Mouse (Mus musculus): ENCODE measurements around the gene Prkn. TPM values are rescaled to one million over a fixed set of nuclear protein-coding genes. Genes with fewer than 3 reads are reported as not detected.

Gene Prkn
- polyA plus RNA-seq, 1 experiment from 2014 or later: 1.5 TPM

- H3K4me3 ChIP-seq (replicated peaks): no peak overlapping the region; the same call in 1 of the 2 replicates
- peaks cover 26% of the 10 kb centered on the region for H3K4me1 ChIP-seq
- no peaks in the 10 kb centered on the region for H3K36me3 ChIP-seq (replicated peaks)
- H3K27ac ChIP-seq: no peak overlapping the region
- H3K27me3 ChIP-seq: peaks cover 23% of the 10 kb centered on the region
- WGBS: 6% methylated on average over 11 of the region's 11 CpGs
- peak overlapping the region; percentile 29 for H3K4me2 ChIP-seq
- no peaks in the 10 kb centered on the region for H3K9me3 ChIP-seq
- H3K9ac ChIP-seq: no peak overlapping the region
- ATAC-seq (ENCODE audit: low FRiP score): peak; percentile 31
Measured at GRCm38 (mm10) chr17:12030556-12031160, 1190.5 kb downstream of the Prkn start.

- Histone ChIP-seq H3K4me1 (peaks cover 26% of the 10 kb centered on the region), H3K9me3 (no peaks in the 10 kb centered on the region), H3K4me3 (replicated peaks) (no peak overlapping the region; the same call in 1 of the 2 replicates), H3K4me2 (peak overlapping the region; percentile 29), H3K27me3 (peaks cover 23% of the 10 kb centered on the region), H3K9ac (no peak overlapping the region), H3K27ac (no peak overlapping the region), H3K36me3 (replicated peaks) (no peaks in the 10 kb centered on the region)
- WGBS: under 1% methylated on average over 10 of the region's 10 CpGs
- ATAC-seq (ENCODE audit: low FRiP score): peak; percentile 62
Measured at GRCm38 (mm10) chr17:12031203-12031942, 1191.2 kb downstream of the Prkn start.

- 76% methylated on average over 10 of the region's 10 CpGs for WGBS
- Histone ChIP-seq H3K9me3 (no peaks in the 10 kb centered on the region), H3K4me2 (no peak overlapping the region), H3K4me1 (peaks cover 26% of the 10 kb centered on the region), H3K27ac (no peak overlapping the region), H3K36me3 (replicated peaks) (no peaks in the 10 kb centered on the region), H3K27me3 (peaks cover 23% of the 10 kb centered on the region), H3K4me3 (replicated peaks) (no peak overlapping the region), H3K9ac (no peak overlapping the region)
- ATAC-seq (ENCODE audit: low FRiP score): no peak
Measured at GRCm38 (mm10) chr17:12032014-12032791, 1192.0 kb downstream of the Prkn start.

GRCm38 (mm10) chr17:12035386-12035785 is 1195.2 kb downstream of the Prkn start:
- Histone ChIP-seq H3K4me2 (no peak overlapping the region), H3K4me1 (peaks cover 14% of the 10 kb centered on the region), H3K27ac (no peak overlapping the region), H3K4me3 (replicated peaks) (no peak overlapping the region), H3K9ac (no peak overlapping the region), H3K27me3 (peaks cover 12% of the 10 kb centered on the region; the same call in 1 of the 2 replicates), H3K9me3 (no peaks in the 10 kb centered on the region), H3K36me3 (replicated peaks) (no peaks in the 10 kb centered on the region)
- no peak for ATAC-seq (ENCODE audit: low FRiP score)
- 48% methylated on average over 5 of the region's 5 CpGs for WGBS

GRCm38 (mm10) chr17:12036205-12036604 is 1196.0 kb downstream of the Prkn start:
- H3K27ac ChIP-seq: no peak overlapping the region
- ATAC-seq (ENCODE audit: low FRiP score): no peak
- H3K4me1 ChIP-seq: peaks cover 6% of the 10 kb centered on the region
- no peak overlapping the region for H3K4me3 ChIP-seq (replicated peaks)
- no peak overlapping the region for H3K9ac ChIP-seq
- peaks cover 12% of the 10 kb centered on the region; the same call in 1 of the 2 replicates for H3K27me3 ChIP-seq
- 46% methylated on average over 6 of the region's 6 CpGs for WGBS
- H3K36me3 ChIP-seq (replicated peaks): no peaks in the 10 kb centered on the region
- H3K4me2 ChIP-seq: no peak overlapping the region
- no peaks in the 10 kb centered on the region for H3K9me3 ChIP-seq

GRCm38 (mm10) chr17:12037065-12037464 is 1196.9 kb downstream of the Prkn start:
- peaks cover 12% of the 10 kb centered on the region; the same call in 1 of the 2 replicates for H3K27me3 ChIP-seq
- H3K4me3 ChIP-seq (replicated peaks): no peak overlapping the region
- no peak overlapping the region for H3K27ac ChIP-seq
- no peaks in the 10 kb centered on the region for H3K4me1 ChIP-seq
- H3K9ac ChIP-seq: no peak overlapping the region
- no peak overlapping the region for H3K4me2 ChIP-seq
- H3K36me3 ChIP-seq (replicated peaks): no peaks in the 10 kb centered on the region
- no peak for ATAC-seq (ENCODE audit: low FRiP score)
- WGBS: 85% methylated on average over 5 of the region's 5 CpGs
- no peaks in the 10 kb centered on the region for H3K9me3 ChIP-seq

GRCm38 (mm10) chr17:12037574-12037973 is 1197.4 kb downstream of the Prkn start:
- no peak overlapping the region for H3K9ac ChIP-seq
- no peak overlapping the region for H3K4me2 ChIP-seq
- H3K36me3 ChIP-seq (replicated peaks): no peaks in the 10 kb centered on the region
- peaks cover 2% of the 10 kb centered on the region; the same call in 1 of the 2 replicates for H3K4me1 ChIP-seq
- H3K27me3 ChIP-seq: peaks cover 8% of the 10 kb centered on the region; the same call in 1 of the 2 replicates
- WGBS: 92% methylated on average over 2 of the region's 2 CpGs
- no peaks in the 10 kb centered on the region for H3K9me3 ChIP-seq
- H3K4me3 ChIP-seq (replicated peaks): no peak overlapping the region
- no peak overlapping the region for H3K27ac ChIP-seq
- ATAC-seq (ENCODE audit: low FRiP score): no peak

- H3K9me3 ChIP-seq: no peaks in the 10 kb centered on the region
- H3K4me2 ChIP-seq: no peak overlapping the region
- H3K9ac ChIP-seq: no peak overlapping the region
- peaks cover 6% of the 10 kb centered on the region; the same call in 1 of the 2 replicates for H3K27me3 ChIP-seq
- no peaks in the 10 kb centered on the region for H3K36me3 ChIP-seq (replicated peaks)
- H3K4me3 ChIP-seq (replicated peaks): no peak overlapping the region
- no peak for ATAC-seq (ENCODE audit: low FRiP score)
- WGBS: 75% methylated on average over 6 of the region's 6 CpGs
- peaks cover 4% of the 10 kb centered on the region; the same call in 1 of the 2 replicates for H3K4me1 ChIP-seq
- H3K27ac ChIP-seq: no peak overlapping the region
Measured at GRCm38 (mm10) chr17:12038499-12038898, 1198.3 kb downstream of the Prkn start.

- Histone ChIP-seq H3K27me3 (peaks cover 11% of the 10 kb centered on the region; the same call in 1 of the 2 replicates), H3K4me2 (no peak overlapping the region), H3K4me3 (replicated peaks) (no peak overlapping the region), H3K27ac (no peak overlapping the region), H3K9ac (no peak overlapping the region), H3K36me3 (replicated peaks) (no peaks in the 10 kb centered on the region), H3K4me1 (peaks cover 4% of the 10 kb centered on the region; the same call in 1 of the 2 replicates), H3K9me3 (no peaks in the 10 kb centered on the region)
- 3% methylated on average over 9 of the region's 9 CpGs for WGBS
- ATAC-seq (ENCODE audit: low FRiP score): peak; percentile 63; the same call in 1 of the 2 replicates
Measured at GRCm38 (mm10) chr17:12039188-12039587, 1199.0 kb downstream of the Prkn start.

GRCm38 (mm10) chr17:12039922-12040321 is 1199.7 kb downstream of the Prkn start:
- Histone ChIP-seq H3K4me1 (peaks cover 7% of the 10 kb centered on the region; the same call in 1 of the 2 replicates), H3K4me2 (no peak overlapping the region), H3K27me3 (peaks cover 14% of the 10 kb centered on the region; the same call in 1 of the 2 replicates), H3K9ac (no peak overlapping the region), H3K9me3 (no peaks in the 10 kb centered on the region), H3K36me3 (replicated peaks) (no peaks in the 10 kb centered on the region), H3K27ac (no peak overlapping the region), H3K4me3 (replicated peaks) (no peak overlapping the region)
- no peak for ATAC-seq (ENCODE audit: low FRiP score)
- 80% methylated on average over 3 of the region's 3 CpGs for WGBS

- no peaks in the 10 kb centered on the region for H3K9me3 ChIP-seq
Measured at GRCm38 (mm10) chr17:12040546-12040945, 1200.4 kb downstream of the Prkn start.

More at GRCm38 (mm10) chr17:12040546-12040945, 1200.4 kb downstream of the Prkn start:
- H3K4me1 ChIP-seq: peaks cover 7% of the 10 kb centered on the region; the same call in 1 of the 2 replicates
- 81% methylated on average over 5 of the region's 5 CpGs for WGBS
- peaks cover 9% of the 10 kb centered on the region; the same call in 1 of the 2 replicates for H3K27me3 ChIP-seq
- no peak for ATAC-seq (ENCODE audit: low FRiP score)
- no peaks in the 10 kb centered on the region for H3K36me3 ChIP-seq (replicated peaks)
- H3K27ac ChIP-seq: no peak overlapping the region
- H3K9ac ChIP-seq: no peak overlapping the region
- no peak overlapping the region for H3K4me3 ChIP-seq (replicated peaks)
- no peak overlapping the region for H3K4me2 ChIP-seq
